Mouse (Mus musculus) lung, postnatal 10 days (tissue): ENCODE results near the gene Oas1a.
"Not testable (repeated sequence)": the region's sequence is repeated elsewhere in the genome, so short reads cannot be mapped to it uniquely, and the experiment has no call there.

Experiments
- DNase-seq: peaks from one replicate; pipeline ENCODE4 v3.0.0; 2021

The Oas1a gene

GRCm38 (mm10) chr5:120906791-120907733, at the start of gene Oas1a:
Oas1a (minus strand) TSS chr5:120907521.
- DNase-seq = not testable (repeated sequence)

DNA sequence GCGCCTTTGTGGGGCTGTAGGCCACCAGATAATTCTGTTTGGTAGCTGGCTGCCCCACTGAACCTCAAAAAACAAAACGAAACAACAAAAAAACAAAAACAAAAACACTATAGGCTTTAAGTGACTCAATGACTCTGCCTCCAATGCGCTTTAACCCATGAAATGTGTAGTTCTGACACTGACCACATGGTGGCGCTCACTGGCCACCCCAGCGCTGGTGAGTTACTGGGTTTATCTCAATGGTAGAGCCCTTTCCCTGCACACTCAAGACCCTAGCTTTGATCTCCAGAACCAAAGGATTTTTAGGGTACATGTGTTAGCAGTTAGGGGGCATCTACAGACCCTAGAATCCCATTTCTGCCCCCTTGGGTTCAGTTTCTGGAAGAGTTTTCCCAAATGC, 46.7 kb upstream of the Oas1a start:
- no peak for DNase-seq

DNA sequence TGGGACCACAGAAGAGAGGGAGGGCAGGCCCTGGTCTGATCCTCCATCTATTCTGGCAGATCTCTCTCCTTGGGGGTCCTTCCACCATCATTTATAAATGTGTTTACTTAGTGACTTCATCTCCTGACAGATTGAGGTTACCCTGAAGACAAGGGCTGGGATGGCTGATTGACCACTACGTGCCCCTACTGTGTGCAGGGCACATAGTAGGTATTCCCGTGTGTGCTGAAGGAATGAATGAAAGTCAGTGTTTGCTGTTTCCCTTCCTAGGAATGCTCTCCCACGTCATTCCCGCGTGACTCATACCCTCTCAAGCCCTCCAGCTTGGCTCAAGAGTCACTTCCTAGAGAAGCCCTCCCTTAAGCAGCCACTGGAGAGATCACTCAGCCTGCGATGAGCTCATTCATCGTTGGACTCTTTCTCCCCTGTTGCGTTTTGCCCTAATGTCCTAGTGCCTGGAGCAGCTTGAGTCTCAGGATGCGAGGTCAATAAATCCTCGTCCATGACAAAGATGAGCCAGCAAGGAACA, 45.0 kb upstream of the Oas1a start:
- DNase-seq = no peak

DNA sequence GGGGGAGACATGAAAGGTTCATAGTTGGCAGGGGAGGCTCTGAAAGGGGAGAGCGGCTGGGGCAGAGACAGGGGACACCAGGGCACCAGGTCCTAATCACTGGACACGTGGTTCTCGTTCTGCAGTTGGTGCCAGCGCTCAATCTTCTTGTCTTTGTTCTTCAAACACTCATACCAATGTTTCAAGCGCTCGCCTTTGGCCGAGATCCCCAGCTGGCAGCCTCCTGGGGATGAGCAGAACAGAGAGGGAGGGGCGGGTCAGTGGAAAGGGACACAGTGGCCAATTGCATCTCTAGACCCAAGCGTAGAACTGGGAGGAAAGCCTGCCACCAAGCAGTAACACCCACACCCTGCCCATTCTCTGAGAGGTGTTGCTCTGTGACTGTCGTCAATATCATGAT, 34.8 kb upstream of the Oas1a start:
- no peak for DNase-seq

DNA sequence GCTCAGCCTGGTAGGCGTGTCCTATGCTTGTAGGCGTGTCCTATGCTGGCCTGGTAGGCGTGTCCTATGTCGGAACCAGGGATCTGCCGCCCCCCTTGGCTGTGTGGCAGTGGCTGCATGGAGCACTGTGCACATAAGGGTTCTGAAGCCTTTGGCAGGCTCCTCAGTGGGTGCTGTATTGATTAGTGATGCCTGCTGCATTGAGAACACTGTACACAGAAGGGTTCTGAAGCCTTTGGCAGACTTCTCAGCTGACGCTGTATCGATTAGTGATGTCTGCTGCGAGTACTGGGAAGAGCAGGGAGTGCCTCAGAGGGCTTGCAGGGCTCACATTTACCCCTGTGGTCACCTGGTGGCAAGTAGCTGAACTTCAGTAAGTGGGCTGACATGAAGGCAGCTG, 31.3 kb upstream of the Oas1a start:
- no peak for DNase-seq

DNA sequence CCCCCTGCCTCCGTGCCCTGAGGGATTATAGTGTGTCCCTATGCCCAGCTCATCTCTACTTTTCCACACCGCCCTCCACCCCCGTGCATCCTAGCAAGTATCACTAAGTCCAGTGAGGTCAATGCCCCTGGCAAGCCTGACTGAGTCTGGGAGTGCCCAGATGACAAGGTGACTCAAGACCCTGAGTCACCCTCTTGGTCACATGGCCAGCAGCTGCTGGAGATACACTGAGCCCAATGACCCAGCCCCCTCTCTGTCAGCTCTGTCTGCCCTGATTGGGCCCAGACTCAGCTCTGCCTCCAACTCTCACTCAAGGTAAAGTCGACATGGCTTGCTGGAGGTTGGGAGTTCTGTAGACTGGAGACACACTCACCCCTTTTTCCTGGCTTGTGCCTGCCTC, 30.5 kb upstream of the Oas1a start:
- DNase-seq = no peak

- no peak for DNase-seq
These were observed 26.6 kb upstream of the Oas1a start for GRCm38 (mm10) chr5:120933966-120934365.

- no peak for DNase-seq
These were observed 19.7 kb upstream of the Oas1a start for GRCm38 (mm10) chr5:120927036-120927435.

DNA sequence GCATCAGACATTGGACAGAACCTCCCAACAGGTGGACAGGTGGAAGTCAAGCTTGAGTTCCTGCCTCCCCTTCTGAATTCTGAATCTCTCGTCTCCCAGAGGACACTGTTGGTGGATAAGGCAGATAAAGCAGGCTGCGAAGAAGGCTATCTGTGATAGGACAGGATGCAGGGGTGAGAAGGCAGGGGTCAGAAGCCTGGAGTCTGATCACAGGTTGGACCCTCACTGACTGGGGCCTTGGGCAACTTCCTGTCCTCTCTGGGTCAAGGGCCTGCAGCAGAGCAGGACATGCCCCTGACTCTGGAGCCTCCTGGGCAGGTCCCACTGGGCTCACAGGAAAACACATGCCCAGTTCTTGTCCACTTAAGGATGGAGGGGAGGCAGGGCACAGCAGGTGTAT, 19.0 kb upstream of the Oas1a start:
- not testable (repeated sequence) for DNase-seq

DNA sequence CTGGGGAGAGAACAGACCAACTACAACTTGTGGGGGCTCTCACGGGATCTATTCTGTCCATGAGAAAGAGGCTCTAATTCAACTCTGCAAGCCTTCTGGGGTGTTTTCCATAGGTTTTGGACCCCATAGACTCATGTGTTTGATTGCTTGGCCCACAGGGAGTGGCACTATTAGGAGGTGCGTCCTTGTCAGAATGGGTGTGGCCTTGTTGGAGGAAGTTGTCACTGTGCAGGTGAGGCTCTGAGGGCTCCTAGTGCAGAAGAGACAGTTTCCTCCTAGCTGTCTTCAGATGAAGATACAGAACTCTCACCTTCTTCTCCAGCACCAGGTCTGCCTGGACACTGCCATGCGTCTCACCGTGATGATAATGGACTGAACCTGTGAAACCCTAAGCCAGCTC, 17.2 kb upstream of the Oas1a start:
- not testable (repeated sequence) for DNase-seq

GRCm38 (mm10) chr5:120923969-120924368, 16.6 kb upstream of the Oas1a start:
- DNase-seq = no peak

GRCm38 (mm10) chr5:120920296-120920695, 13.0 kb upstream of the Oas1a start:
- DNase-seq = no peak

DNA sequence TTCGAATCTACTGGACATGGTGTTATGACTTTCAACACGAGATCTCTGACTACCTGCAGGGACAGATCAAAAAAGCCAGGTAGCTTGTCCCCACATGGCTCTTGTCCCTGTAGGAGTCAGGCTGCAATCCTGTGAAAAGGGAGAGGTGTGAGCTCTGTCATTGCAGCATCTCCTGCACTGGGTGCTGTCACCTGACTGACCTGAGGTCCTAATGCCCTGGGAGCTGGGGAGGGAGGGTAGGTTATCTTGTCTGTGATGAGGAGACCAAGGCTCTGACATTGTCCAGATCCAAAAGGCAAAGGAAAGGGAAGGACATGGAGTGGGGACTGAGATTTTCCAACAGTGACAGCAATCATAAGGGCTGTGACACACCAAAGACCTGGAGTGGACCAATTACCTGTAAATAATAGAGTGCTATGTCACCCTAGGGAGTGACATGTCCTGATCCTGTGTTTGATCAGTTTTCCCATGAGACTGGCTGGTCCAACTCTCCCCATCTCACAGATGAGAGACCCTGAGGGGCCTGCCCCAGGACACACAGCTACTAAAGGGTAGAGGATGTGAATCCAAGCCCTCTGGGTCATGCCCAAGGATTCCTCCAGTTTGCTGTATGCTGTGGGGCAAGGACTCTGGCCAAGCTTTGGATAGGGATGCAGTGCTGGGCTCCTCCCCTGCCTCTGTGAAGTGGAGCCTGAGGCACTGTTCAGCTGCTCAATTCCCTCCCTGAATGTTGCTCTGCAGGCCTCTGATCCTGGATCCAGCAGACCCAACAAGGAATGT, 12.0 kb upstream of the Oas1a start:
- not testable (repeated sequence) for DNase-seq

DNA sequence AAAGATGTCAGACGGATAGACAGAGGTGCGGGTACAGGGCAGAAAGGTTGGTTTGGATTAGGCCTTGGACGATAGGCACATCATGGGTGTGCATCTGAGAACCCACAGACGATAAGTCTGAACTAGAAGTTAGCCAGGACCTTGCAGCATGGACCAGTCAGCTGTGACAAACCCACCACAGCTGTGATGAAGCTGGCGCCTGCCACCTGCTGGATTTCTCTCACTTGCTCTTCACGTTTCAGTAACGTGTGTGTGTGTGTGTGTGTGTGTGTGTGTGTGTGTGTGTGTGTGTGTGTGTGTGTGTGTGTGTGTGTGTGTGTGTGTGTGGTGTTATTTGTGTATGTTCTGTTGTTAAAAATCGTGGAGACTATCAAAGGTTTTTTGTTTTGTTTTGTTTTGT, 6.9 kb upstream of the Oas1a start, which contains the start of gene Oas1d:
Oas1d (plus strand) TSS at position 333 of the 400 bp plus-strand sequence.
- DNase-seq = not testable (repeated sequence)

DNA sequence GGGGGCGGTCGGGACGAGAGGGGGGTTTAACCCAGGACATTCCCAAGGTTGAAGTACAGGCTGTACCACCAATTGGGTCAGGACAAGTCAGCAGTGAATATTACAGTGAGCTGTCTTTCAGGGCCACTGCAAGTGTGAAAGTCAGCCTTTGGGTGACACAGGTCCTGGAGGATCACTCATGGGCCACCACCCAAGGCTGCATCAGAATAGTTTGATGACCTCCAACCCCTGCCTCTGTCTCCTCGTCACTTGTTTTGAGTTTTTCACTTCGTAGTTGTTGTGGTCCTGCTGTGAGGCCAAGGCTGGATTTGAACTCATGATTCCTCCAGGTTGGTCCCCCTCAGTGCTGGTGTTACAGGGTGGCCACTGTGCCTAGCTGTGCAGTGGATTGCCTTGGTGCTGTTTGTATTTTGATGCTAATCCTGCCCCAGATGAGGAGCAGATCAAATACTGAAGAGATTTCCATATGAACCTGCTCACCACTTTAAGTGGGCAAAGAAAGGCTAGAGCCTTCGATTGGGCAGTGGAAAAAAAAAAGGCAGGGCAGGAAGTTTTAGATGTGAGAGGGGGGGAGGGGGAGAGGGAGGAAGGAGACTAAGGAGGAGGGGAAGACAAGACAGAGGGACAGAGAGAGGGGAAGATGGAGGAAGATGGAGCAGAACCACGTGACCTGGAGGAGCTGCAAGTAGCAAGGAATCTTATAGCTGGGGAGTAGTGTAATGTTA, 1.0 kb upstream of the Oas1a start:
- no peak for DNase-seq

- no peak for DNase-seq
These were observed 5.3 kb downstream of the Oas1a start for GRCm38 (mm10) chr5:120902056-120902455.

- DNase-seq = no peak
These were observed 6.7 kb downstream of the Oas1a start for GRCm38 (mm10) chr5:120900666-120901065.

DNA sequence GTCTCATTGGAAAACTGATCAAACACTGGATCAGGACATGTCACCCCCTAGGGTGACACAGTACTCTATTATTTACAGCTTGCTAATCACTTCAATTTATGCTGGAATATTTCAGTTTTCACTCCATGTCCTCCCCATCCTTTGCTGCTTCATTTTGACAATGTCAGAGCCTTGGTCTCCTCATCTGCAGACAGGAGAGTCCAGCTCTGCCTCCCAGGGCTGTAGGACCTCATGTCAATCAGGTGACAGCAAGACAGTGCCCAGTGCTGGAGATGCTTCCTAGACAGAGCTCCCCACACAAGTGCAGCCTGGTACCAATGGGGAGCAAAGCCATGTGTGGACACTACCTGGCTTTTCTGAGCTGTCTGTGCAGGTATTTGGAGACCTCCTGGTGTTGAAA, 8.6 kb downstream of the Oas1a start:
- DNase-seq = no peak

DNA sequence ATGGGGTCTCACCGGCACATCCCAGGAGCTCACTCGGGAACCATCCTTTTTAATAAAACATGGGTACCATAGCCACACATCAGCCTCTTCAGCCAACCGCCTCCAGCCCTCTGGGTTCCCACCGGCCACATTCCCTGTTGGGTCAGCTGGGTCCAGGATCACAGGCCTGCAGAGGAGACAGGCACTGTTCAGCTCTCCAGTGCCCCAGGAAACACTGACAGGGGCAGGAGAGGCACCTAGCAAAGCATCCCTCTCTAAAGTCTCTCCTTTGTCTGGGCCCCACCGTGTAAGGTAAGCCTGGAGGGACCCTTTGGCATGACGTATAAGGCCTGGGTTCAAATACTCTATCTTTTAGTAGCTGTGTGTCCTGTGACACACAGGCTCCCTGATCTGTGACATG, 9.0 kb downstream of the Oas1a start:
- no peak for DNase-seq

GRCm38 (mm10) chr5:120895231-120895900, 12.0 kb downstream of the Oas1a start:
- no peak for DNase-seq

GRCm38 (mm10) chr5:120894692-120895091, 12.6 kb downstream of the Oas1a start:
- not testable (repeated sequence) for DNase-seq

GRCm38 (mm10) chr5:120893866-120894265, 13.5 kb downstream of the Oas1a start:
- DNase-seq = not testable (repeated sequence)
